Mouse (Mus musculus): ENCODE measurements around the gene Clstn2. TPM values are rescaled to one million over a fixed set of nuclear protein-coding genes. Genes with fewer than 3 reads are reported as not detected.

Gene Clstn2
- polyA plus RNA-seq, 1 experiment from 2014 or later, result 1.3 TPM

DNA sequence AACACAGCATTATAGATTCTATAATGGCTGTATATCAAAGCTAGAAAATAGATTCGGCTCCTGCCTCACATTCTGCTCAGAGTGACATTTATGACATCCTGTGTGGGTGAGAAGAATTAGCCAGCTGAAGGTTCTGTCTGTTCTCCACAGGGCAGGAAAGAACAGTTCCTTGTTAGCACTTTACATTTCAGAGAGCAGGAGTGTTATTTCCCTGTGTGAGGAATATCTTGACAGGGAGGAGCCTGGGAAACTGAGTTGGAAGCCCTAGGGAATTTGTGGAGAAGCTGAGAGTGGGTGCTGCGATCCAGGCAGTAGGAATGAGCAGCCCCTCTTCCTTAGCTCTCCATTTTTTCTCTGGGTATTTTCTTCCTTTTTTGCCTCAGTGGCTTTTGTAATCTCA, 286.4 kb downstream of the Clstn2 start:
- no peak for ATAC-seq (ENCODE audit: insufficient number of reproducible peaks, low FRiP score, low TSS enrichment, low read depth)
- H3K9me3 ChIP-seq (ENCODE audit: control insufficient read depth, low read length), result no peaks in the 10 kb centered on the region
- 82% methylated on average over 2 of the region's 2 CpGs for WGBS

DNA sequence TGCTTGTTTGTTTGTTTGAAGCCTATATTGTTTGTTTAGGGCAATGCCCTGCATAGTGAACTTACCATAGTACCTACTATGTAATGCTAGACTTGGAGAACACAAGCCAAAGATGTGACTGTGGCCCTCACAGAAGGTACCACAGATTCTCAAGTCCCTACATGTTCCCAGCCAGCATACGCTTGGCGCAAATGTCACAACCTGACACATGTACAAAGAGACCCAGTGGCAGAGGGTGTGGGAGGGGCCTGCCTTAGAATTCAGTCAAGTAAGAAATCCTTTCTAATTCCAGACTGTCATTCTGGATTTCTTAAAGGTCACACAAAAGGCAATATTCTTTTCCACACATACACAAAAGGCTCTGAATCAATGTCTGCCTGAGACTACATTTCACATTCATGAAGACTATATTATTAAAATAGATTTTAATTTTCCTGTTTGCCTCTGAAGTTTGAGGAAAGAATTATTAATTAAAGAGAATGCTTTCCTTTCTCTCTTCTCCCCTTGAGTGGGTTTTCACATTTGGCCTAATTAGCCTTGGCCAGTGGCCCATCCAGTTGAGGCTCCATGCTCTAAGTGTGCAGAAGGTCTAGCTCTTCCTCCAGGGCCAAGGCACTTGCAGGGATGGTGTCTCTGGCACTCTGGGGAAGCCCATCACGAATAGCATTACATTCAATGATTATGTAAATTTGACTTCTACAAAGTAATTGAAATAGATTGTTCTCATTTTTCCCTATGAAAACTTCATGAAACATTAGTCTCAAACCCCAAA, 305.1 kb downstream of the Clstn2 start:
- DNase-seq (ENCODE audit: low spot score), result no peak
- Histone ChIP-seq H3K27me3 (ENCODE audit: control insufficient read depth, insufficient read depth, low read length) (no peaks in the 10 kb centered on the region), H3K4me2 (ENCODE audit: low read depth, severe bottlenecking) (no peak overlapping the region), H3K36me3 (ENCODE audit: control insufficient read depth, insufficient read depth, low read length) (no peaks in the 10 kb centered on the region), H3K9me3 (ENCODE audit: control insufficient read depth, low read length) (no peaks in the 10 kb centered on the region), H3K4me1 (ENCODE audit: control insufficient read depth, insufficient read depth, low read length) (no peaks in the 10 kb centered on the region), H3K9ac (ENCODE audit: low read length) (no peak overlapping the region), H3K27ac (replicated peaks; ENCODE audit: low read depth, low read length) (no peak overlapping the region), H3K4me3 (ENCODE audit: low read depth, low read length) (no peak overlapping the region)
- ATAC-seq (ENCODE audit: insufficient number of reproducible peaks, low FRiP score, low TSS enrichment, low read depth), result no peak
- WGBS, result 85% methylated on average over 3 of the region's 3 CpGs

More for the DNA sequence above, 286.4 kb downstream of the Clstn2 start:
- no peak overlapping the region for H3K4me3 ChIP-seq (ENCODE audit: low read depth, low read length)
- no peaks in the 10 kb centered on the region for H3K36me3 ChIP-seq (ENCODE audit: control insufficient read depth, insufficient read depth, low read length)
- H3K9ac ChIP-seq (ENCODE audit: low read length), result no peak overlapping the region
- no peak for DNase-seq (ENCODE audit: low spot score)
- no peaks in the 10 kb centered on the region for H3K27me3 ChIP-seq (ENCODE audit: control insufficient read depth, insufficient read depth, low read length)
- H3K4me2 ChIP-seq (ENCODE audit: low read depth, severe bottlenecking), result no peak overlapping the region
- no peak overlapping the region for H3K27ac ChIP-seq (replicated peaks; ENCODE audit: low read depth, low read length)
- H3K4me1 ChIP-seq (ENCODE audit: control insufficient read depth, insufficient read depth, low read length), result no peaks in the 10 kb centered on the region

DNA sequence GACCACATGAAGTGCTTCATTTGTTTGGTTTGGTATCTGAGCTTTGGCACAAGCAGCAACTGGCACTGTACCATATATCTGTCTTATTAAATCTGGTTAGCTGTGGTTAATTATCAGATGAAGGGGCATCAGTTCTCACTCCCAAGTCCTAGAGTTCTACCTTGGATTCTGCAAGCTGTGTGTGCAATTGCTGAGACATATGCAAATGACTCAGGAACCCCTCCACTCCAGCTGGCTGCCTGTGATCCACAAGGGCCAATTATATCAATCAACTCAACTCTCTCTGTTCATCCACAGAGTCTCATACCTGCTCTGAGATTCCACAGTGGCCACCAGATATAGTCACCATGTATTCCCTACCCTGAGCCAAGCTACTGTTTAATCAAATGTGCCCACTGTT, 315.3 kb downstream of the Clstn2 start:
- no peak overlapping the region for H3K9ac ChIP-seq (ENCODE audit: low read length)

DNA sequence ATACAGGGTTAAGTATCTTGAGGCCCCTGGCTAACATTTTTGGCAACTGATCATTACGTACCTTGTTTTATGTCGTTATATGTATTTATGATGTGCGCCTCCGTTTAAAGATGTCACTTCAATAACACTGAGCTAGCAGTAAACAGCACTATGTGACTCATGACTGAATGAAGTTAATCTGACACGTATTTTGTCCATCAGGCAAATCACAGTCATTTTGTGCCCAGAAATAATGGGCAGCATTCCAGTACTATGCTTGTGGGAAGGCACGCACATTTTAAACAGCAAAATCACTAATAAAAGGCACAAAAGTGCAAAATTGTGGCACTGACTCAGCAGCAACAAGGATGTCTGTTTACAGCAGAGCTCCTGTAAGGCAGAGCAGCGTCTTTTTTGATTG, 316.0 kb downstream of the Clstn2 start:
- DNase-seq (ENCODE audit: low spot score) (no peak), ATAC-seq (ENCODE audit: insufficient number of reproducible peaks, low FRiP score, low TSS enrichment, low read depth) (no peak)
- 86% methylated on average over 7 of the region's 7 CpGs for WGBS
- no peak overlapping the region for H3K27ac ChIP-seq (replicated peaks; ENCODE audit: low read depth, low read length)
- H3K9ac ChIP-seq (ENCODE audit: low read length), result no peak overlapping the region
- H3K4me3 ChIP-seq (ENCODE audit: low read depth, low read length), result no peak overlapping the region
- H3K36me3 ChIP-seq (ENCODE audit: control insufficient read depth, insufficient read depth, low read length), result no peaks in the 10 kb centered on the region
- H3K4me2 ChIP-seq (ENCODE audit: low read depth, severe bottlenecking), result no peak overlapping the region
- no peaks in the 10 kb centered on the region for H3K9me3 ChIP-seq (ENCODE audit: control insufficient read depth, low read length)
- no peaks in the 10 kb centered on the region for H3K4me1 ChIP-seq (ENCODE audit: control insufficient read depth, insufficient read depth, low read length)
- no peaks in the 10 kb centered on the region for H3K27me3 ChIP-seq (ENCODE audit: control insufficient read depth, insufficient read depth, low read length)

More for the DNA sequence above, 315.3 kb downstream of the Clstn2 start:
- DNase-seq (ENCODE audit: low spot score) (no peak), ATAC-seq (ENCODE audit: insufficient number of reproducible peaks, low FRiP score, low TSS enrichment, low read depth) (no peak)
- H3K4me2 ChIP-seq (ENCODE audit: low read depth, severe bottlenecking), result no peak overlapping the region
- H3K4me3 ChIP-seq (ENCODE audit: low read depth, low read length), result no peak overlapping the region
- H3K4me1 ChIP-seq (ENCODE audit: control insufficient read depth, insufficient read depth, low read length), result no peaks in the 10 kb centered on the region
- no peaks in the 10 kb centered on the region for H3K9me3 ChIP-seq (ENCODE audit: control insufficient read depth, low read length)
- H3K27me3 ChIP-seq (ENCODE audit: control insufficient read depth, insufficient read depth, low read length), result no peaks in the 10 kb centered on the region
- H3K36me3 ChIP-seq (ENCODE audit: control insufficient read depth, insufficient read depth, low read length), result no peaks in the 10 kb centered on the region
- no peak overlapping the region for H3K27ac ChIP-seq (replicated peaks; ENCODE audit: low read depth, low read length)

DNA sequence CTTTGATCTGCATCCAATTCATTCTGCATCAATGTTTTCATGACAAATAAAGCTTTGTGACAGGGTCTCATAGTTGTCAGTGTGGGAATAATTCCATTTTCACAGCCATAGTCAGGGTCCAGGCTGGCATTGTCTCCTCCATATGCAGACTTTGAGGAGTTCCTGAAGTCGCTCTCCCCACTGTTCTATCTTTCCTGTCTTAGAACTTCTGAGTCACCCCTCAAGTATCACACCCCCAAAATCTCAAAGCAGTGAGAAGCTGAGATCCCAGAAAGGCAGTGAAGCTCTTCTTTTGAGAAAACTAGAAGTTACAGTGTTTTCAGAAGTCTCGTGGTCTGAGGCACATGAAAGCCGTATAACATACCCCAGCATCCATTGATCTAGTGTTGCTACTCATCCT, 320.1 kb downstream of the Clstn2 start:
- no peak overlapping the region for H3K4me2 ChIP-seq (ENCODE audit: low read depth, severe bottlenecking)
- WGBS, result 93% methylated on average over 3 of the region's 3 CpGs

DNA sequence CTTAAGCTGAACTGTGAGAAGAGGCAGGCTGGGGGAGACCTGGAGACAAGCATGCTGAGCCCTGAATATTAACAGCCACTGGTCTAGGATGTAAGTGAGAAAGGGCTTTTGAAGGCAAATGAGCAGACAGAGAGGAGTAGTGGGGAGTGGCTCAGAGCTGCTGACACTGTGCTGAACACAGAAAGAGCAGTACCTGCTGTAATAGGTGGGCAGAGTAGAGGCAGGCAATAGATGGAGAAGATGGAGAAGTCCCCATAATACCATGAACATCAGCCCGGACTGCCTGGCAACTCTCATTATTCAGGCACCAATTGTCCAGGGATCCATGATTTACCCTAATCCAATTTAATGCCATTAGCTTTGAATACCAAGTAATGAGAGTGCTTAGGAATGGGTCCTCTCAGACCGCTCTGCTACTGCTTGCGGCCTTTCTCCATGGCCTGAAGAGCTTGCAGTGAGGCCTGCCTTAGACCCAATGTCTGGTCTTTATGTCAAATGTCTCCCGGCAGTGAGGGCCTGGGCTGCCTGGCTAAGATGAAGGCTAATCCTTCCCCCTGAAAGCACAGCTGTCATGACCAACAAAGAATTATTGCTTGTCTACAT, 329.0 kb downstream of the Clstn2 start:
- no peak overlapping the region for H3K4me3 ChIP-seq (ENCODE audit: low read depth, low read length)
- no peaks in the 10 kb centered on the region for H3K9me3 ChIP-seq (ENCODE audit: control insufficient read depth, low read length)
- H3K27ac ChIP-seq (replicated peaks; ENCODE audit: low read depth, low read length), result no peak overlapping the region
- H3K36me3 ChIP-seq (ENCODE audit: control insufficient read depth, insufficient read depth, low read length), result no peaks in the 10 kb centered on the region
- DNase-seq (ENCODE audit: low spot score), result no peak
- H3K9ac ChIP-seq (ENCODE audit: low read length), result no peak overlapping the region
- 84% methylated on average over 4 of the region's 4 CpGs for WGBS
- H3K27me3 ChIP-seq (ENCODE audit: control insufficient read depth, insufficient read depth, low read length), result no peaks in the 10 kb centered on the region
- no peaks in the 10 kb centered on the region for H3K4me1 ChIP-seq (ENCODE audit: control insufficient read depth, insufficient read depth, low read length)
- ATAC-seq (ENCODE audit: insufficient number of reproducible peaks, low FRiP score, low TSS enrichment, low read depth), result no peak
- no peak overlapping the region for H3K4me2 ChIP-seq (ENCODE audit: low read depth, severe bottlenecking)

More for the DNA sequence above, 320.1 kb downstream of the Clstn2 start:
- Histone ChIP-seq H3K36me3 (ENCODE audit: control insufficient read depth, insufficient read depth, low read length) (no peaks in the 10 kb centered on the region), H3K27ac (replicated peaks; ENCODE audit: low read depth, low read length) (no peak overlapping the region), H3K27me3 (ENCODE audit: control insufficient read depth, insufficient read depth, low read length) (no peaks in the 10 kb centered on the region), H3K4me1 (ENCODE audit: control insufficient read depth, insufficient read depth, low read length) (no peaks in the 10 kb centered on the region), H3K9me3 (ENCODE audit: control insufficient read depth, low read length) (no peaks in the 10 kb centered on the region), H3K9ac (ENCODE audit: low read length) (no peak overlapping the region), H3K4me3 (ENCODE audit: low read depth, low read length) (no peak overlapping the region)
- no peak for ATAC-seq (ENCODE audit: insufficient number of reproducible peaks, low FRiP score, low TSS enrichment, low read depth)
- DNase-seq (ENCODE audit: low spot score), result no peak

DNA sequence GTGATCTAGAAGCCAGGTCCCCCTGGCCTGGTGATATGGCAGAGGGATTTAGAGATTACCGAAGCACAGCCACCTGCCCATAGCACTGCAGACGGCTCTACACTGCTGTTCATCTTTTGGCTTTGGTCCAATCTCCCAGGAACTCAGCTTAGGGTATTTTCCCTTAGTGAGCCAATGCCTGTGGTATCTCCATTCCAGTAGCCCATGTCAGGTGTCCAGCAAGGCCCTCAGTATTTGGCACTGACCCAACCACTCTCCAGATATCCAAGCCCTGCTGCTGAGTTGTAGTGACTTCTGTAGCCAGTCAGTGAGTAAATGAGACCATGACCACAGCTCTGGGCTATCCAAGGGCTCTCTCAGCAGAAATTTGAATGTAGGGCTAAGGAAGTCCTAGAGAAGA, 330.0 kb downstream of the Clstn2 start:
- Histone ChIP-seq H3K27me3 (ENCODE audit: control insufficient read depth, insufficient read depth, low read length) (no peaks in the 10 kb centered on the region), H3K4me2 (ENCODE audit: low read depth, severe bottlenecking) (no peak overlapping the region), H3K9ac (ENCODE audit: low read length) (no peak overlapping the region), H3K4me1 (ENCODE audit: control insufficient read depth, insufficient read depth, low read length) (no peaks in the 10 kb centered on the region), H3K27ac (replicated peaks; ENCODE audit: low read depth, low read length) (no peak overlapping the region), H3K9me3 (ENCODE audit: control insufficient read depth, low read length) (no peaks in the 10 kb centered on the region), H3K4me3 (ENCODE audit: low read depth, low read length) (no peak overlapping the region), H3K36me3 (ENCODE audit: control insufficient read depth, insufficient read depth, low read length) (no peaks in the 10 kb centered on the region)
- ATAC-seq (ENCODE audit: insufficient number of reproducible peaks, low FRiP score, low TSS enrichment, low read depth) (no peak), DNase-seq (ENCODE audit: low spot score) (no peak)
- WGBS, result 86% methylated on average over 2 of the region's 2 CpGs

DNA sequence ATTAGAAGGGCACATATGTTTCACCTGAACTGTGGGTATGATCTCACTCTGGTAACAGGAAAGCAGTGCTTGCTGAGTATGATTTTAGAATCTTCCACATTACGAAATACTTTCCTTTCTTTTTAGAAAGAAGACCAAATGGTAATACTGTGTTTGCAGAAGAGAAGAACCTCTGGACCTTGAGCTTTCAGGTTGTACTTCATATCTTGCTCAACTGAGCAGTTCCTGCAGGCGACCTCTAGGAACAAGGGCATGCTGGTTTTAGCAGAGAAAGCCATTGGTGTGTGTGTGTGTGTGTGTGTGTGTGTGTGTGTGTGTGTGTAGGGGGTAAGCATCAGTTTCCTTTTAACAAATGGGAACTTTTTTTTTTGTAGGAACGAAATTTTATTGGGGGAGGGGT, 333.0 kb downstream of the Clstn2 start:
- Histone ChIP-seq H3K27ac (replicated peaks; ENCODE audit: low read depth, low read length) (no peak overlapping the region), H3K9ac (ENCODE audit: low read length) (no peak overlapping the region), H3K27me3 (ENCODE audit: control insufficient read depth, insufficient read depth, low read length) (no peaks in the 10 kb centered on the region), H3K9me3 (ENCODE audit: control insufficient read depth, low read length) (no peaks in the 10 kb centered on the region), H3K36me3 (ENCODE audit: control insufficient read depth, insufficient read depth, low read length) (no peaks in the 10 kb centered on the region), H3K4me3 (ENCODE audit: low read depth, low read length) (no peak overlapping the region), H3K4me2 (ENCODE audit: low read depth, severe bottlenecking) (no peak overlapping the region), H3K4me1 (ENCODE audit: control insufficient read depth, insufficient read depth, low read length) (no peaks in the 10 kb centered on the region)
- WGBS, result 79% methylated on average over 3 of the region's 3 CpGs
- ATAC-seq (ENCODE audit: insufficient number of reproducible peaks, low FRiP score, low TSS enrichment, low read depth) (no peak), DNase-seq (ENCODE audit: low spot score) (no peak)

All from limb, embryonic 11.5 days (tissue).